Mouse (Mus musculus): ENCODE measurements around the gene Bcl2l12.

GRCm38 (mm10) chr7:45016761-45017160, 18.2 kb upstream of the Bcl2l12 start:
- TF ChIP-seq CTCF (IDR thresholded peaks at IDR 0.05; ENCODE audit: borderline replicate concordance, extremely low read depth, insufficient read depth, insufficient read length) = no peak
- TF ChIP-seq POLR2A (IDR thresholded peaks at IDR 0.05; ENCODE audit: borderline replicate concordance, extremely low read depth, insufficient read depth, insufficient read length, poor library complexity, severe bottlenecking) = no peak

Measured in brain, embryonic 14.5 days (tissue).